Mouse (Mus musculus) neural tube, embryonic 15.5 days (tissue): ENCODE results near the gene Borcs6. TPM values are rescaled to one million over a fixed set of nuclear protein-coding genes. Genes with fewer than 3 reads are reported as not detected.

Experiments used
- ATAC-seq: fragments of 200-750 bp; cut with Nextera tagmentation; 2 replicates; pipeline ENCODE4 v1.8.0; 2017; ENCODE audit warnings: mild to moderate bottlenecking, moderate TSS enrichment, moderate library complexity; ENCODE audit not compliant: low FRiP score
- H3K27ac ChIP-seq: fragments of 300-500 bp; sonication (generic); replicated peaks from 2 replicates; pipeline ENCODE4 v1.5.1; 2015; ENCODE audit warnings: mild to moderate bottlenecking, inconsistent platforms
- H3K27me3 ChIP-seq: fragments of 300-500 bp; sonication (generic); replicated peaks from 2 replicates; pipeline ENCODE4 v1.6.1; 2015; ENCODE audit warnings: inconsistent platforms
- H3K36me3 ChIP-seq: fragments of 300-500 bp; sonication (generic); 2 replicates; pipeline ENCODE4 v1.6.1; 2015; ENCODE audit warnings: inconsistent platforms
- H3K4me1 ChIP-seq: fragments of 300-500 bp; sonication (generic); 2 replicates; pipeline ENCODE4 v1.6.1; 2015; ENCODE audit warnings: inconsistent platforms
- H3K4me2 ChIP-seq: fragments of 300-500 bp; sonication (generic); 2 replicates; pipeline ENCODE4 v1.6.1; 2015; ENCODE audit warnings: inconsistent platforms, mild to moderate bottlenecking, moderate library complexity
- H3K4me3 ChIP-seq: fragments of 300-500 bp; sonication (generic); replicated peaks from 2 replicates; pipeline ENCODE4 v1.5.1; 2015; ENCODE audit warnings: mild to moderate bottlenecking, inconsistent platforms
- H3K9ac ChIP-seq: fragments of 300-500 bp; sonication (generic); replicated peaks from 2 replicates; pipeline ENCODE4 v1.6.1; 2015; ENCODE audit warnings: mild to moderate bottlenecking, inconsistent platforms
- H3K9me3 ChIP-seq: fragments of 300-500 bp; sonication (generic); replicated peaks from 2 replicates; pipeline ENCODE4 v1.6.1; 2016; ENCODE audit warnings: inconsistent platforms
- WGBS: fragments of 180-500 bp; shearing (Covaris S2); methylation state at CpG from one replicate; pipeline ENCODE4 v1.1.7; 2015; ENCODE audit warnings: mixed read lengths; 5-methylcytosine and 5-hydroxymethylcytosine counted together
- polyA plus RNA-seq: library from polyadenylated mRNA; unstranded; fragments of >200 nt; fragmentation: Nextera tagmentation; extraction: Ambion mirVana; gene quantifications from 2 replicates; pipeline ENCODE4 v1.2.1, GENCODE M21; 2015

The Borcs6 gene
- polyA plus RNA-seq, 1 experiment from 2014 or later = 24.0 TPM

- H3K4me1 ChIP-seq = peaks cover 27% of the 10 kb centered on the region
- no peaks in the 10 kb centered on the region for H3K27me3 ChIP-seq
- ATAC-seq = no peak
- no peak overlapping the region for H3K4me3 ChIP-seq
- no peak overlapping the region for H3K9ac ChIP-seq
- no peak overlapping the region for H3K4me2 ChIP-seq
- H3K27ac ChIP-seq = no peak overlapping the region
- H3K36me3 ChIP-seq = peaks cover 8% of the 10 kb centered on the region; the same call in 1 of the 2 replicates
- no peaks in the 10 kb centered on the region for H3K9me3 ChIP-seq
- 66% methylated on average over 6 of the region's 6 CpGs for WGBS
Observed at GRCm38 (mm10) chr11:69085608-69086007, 26.1 kb downstream of the Borcs6 start.

- Histone ChIP-seq H3K4me1 (peaks cover 35% of the 10 kb centered on the region), H3K4me3 (no peak overlapping the region), H3K4me2 (no peak overlapping the region), H3K36me3 (peaks cover 16% of the 10 kb centered on the region; the same call in 1 of the 2 replicates), H3K27me3 (no peaks in the 10 kb centered on the region), H3K9ac (no peak overlapping the region), H3K27ac (no peak overlapping the region), H3K9me3 (no peaks in the 10 kb centered on the region)
- no peak for ATAC-seq
- WGBS = 72% methylated on average over 6 of the region's 6 CpGs
Observed at GRCm38 (mm10) chr11:69086390-69086789, 26.9 kb downstream of the Borcs6 start.

GRCm38 (mm10) chr11:69087082-69087481, 27.6 kb downstream of the Borcs6 start:
- Histone ChIP-seq H3K27me3 (no peaks in the 10 kb centered on the region), H3K36me3 (peaks cover 21% of the 10 kb centered on the region), H3K9ac (no peak overlapping the region; the same call in 1 of the 2 replicates), H3K4me1 (peaks cover 42% of the 10 kb centered on the region), H3K27ac (peak overlapping the region; percentile 95; the same call in 1 of the 2 replicates), H3K4me2 (no peak overlapping the region), H3K9me3 (no peaks in the 10 kb centered on the region), H3K4me3 (no peak overlapping the region)
- no peak for ATAC-seq
- WGBS = 32% methylated on average over 4 of the region's 4 CpGs

GRCm38 (mm10) chr11:69087597-69087996, 28.1 kb downstream of the Borcs6 start:
- Histone ChIP-seq H3K4me2 (peak overlapping the region; percentile 94), H3K9ac (no peak overlapping the region; the same call in none of the 2 replicates), H3K9me3 (no peaks in the 10 kb centered on the region), H3K4me3 (peak overlapping the region; percentile 72; the same call in 1 of the 2 replicates), H3K27me3 (no peaks in the 10 kb centered on the region), H3K36me3 (peaks cover 25% of the 10 kb centered on the region), H3K4me1 (peaks cover 47% of the 10 kb centered on the region), H3K27ac (peak overlapping the region; percentile 95)
- 54% methylated on average over 2 of the region's 2 CpGs for WGBS
- ATAC-seq = no peak

GRCm38 (mm10) chr11:69088103-69088855, 28.8 kb downstream of the Borcs6 start, which contains the start of gene Vamp2:
Gene Vamp2, plus strand, starts transcription at chr11:69088490.
- Histone ChIP-seq H3K4me1 (peaks cover 47% of the 10 kb centered on the region), H3K4me2 (peak within 1 kb of the TSS; percentile 94), H3K9ac (peak within 1 kb of the TSS; percentile 100), H3K36me3 (peaks cover 29% of the 10 kb centered on the region), H3K9me3 (no peaks in the 10 kb centered on the region), H3K27me3 (no peaks in the 10 kb centered on the region), H3K4me3 (peak within 1 kb of the TSS; percentile 72), H3K27ac (peak within 1 kb of the TSS; percentile 95)
- under 1% methylated on average over 59 of the region's 67 CpGs for WGBS
- ATAC-seq = peak; percentile 89

- 10% methylated on average over 25 of the region's 25 CpGs for WGBS
- H3K36me3 ChIP-seq = peaks cover 29% of the 10 kb centered on the region
- H3K4me3 ChIP-seq = peak overlapping the region; percentile 72
- peak overlapping the region; percentile 100 for H3K9ac ChIP-seq
- ATAC-seq = peak; percentile 17; the same call in 1 of the 2 replicates
- H3K4me1 ChIP-seq = peaks cover 49% of the 10 kb centered on the region
- no peaks in the 10 kb centered on the region for H3K9me3 ChIP-seq
- H3K27ac ChIP-seq = peak overlapping the region; percentile 95
- peak overlapping the region; percentile 94 for H3K4me2 ChIP-seq
- H3K27me3 ChIP-seq = no peaks in the 10 kb centered on the region
Observed at GRCm38 (mm10) chr11:69088856-69089615, 29.5 kb downstream of the Borcs6 start.

- 88% methylated on average over 12 of the region's 12 CpGs for WGBS
- no peaks in the 10 kb centered on the region for H3K27me3 ChIP-seq
- H3K4me1 ChIP-seq = peaks cover 55% of the 10 kb centered on the region
- peak overlapping the region; percentile 94 for H3K4me2 ChIP-seq
- H3K9ac ChIP-seq = peak overlapping the region; percentile 100
- peak overlapping the region; percentile 95 for H3K27ac ChIP-seq
- H3K4me3 ChIP-seq = peak overlapping the region; percentile 72
- no peaks in the 10 kb centered on the region for H3K9me3 ChIP-seq
- no peak for ATAC-seq
- peaks cover 29% of the 10 kb centered on the region for H3K36me3 ChIP-seq
Observed at GRCm38 (mm10) chr11:69089616-69090290, 30.2 kb downstream of the Borcs6 start.

GRCm38 (mm10) chr11:69090367-69090766, 30.9 kb downstream of the Borcs6 start:
- H3K4me2 ChIP-seq = peak overlapping the region; percentile 94
- H3K27ac ChIP-seq = peak overlapping the region; percentile 95; the same call in 1 of the 2 replicates
- H3K4me3 ChIP-seq = peak overlapping the region; percentile 72; the same call in 1 of the 2 replicates
- H3K27me3 ChIP-seq = no peaks in the 10 kb centered on the region
- peak overlapping the region; percentile 100; the same call in 1 of the 2 replicates for H3K9ac ChIP-seq
- peaks cover 29% of the 10 kb centered on the region for H3K36me3 ChIP-seq
- no peaks in the 10 kb centered on the region for H3K9me3 ChIP-seq
- ATAC-seq = no peak
- peaks cover 57% of the 10 kb centered on the region for H3K4me1 ChIP-seq
- 49% methylated on average over 6 of the region's 6 CpGs for WGBS

GRCm38 (mm10) chr11:69091566-69092385, 32.3 kb downstream of the Borcs6 start:
- ATAC-seq = no peak
- Histone ChIP-seq H3K9me3 (no peaks in the 10 kb centered on the region), H3K27ac (no peak overlapping the region), H3K4me2 (no peak overlapping the region), H3K4me1 (peaks cover 70% of the 10 kb centered on the region), H3K36me3 (peaks cover 29% of the 10 kb centered on the region), H3K27me3 (no peaks in the 10 kb centered on the region), H3K9ac (no peak overlapping the region), H3K4me3 (no peak overlapping the region)
- 69% methylated on average over 7 of the region's 7 CpGs for WGBS

GRCm38 (mm10) chr11:69092386-69092751, 32.9 kb downstream of the Borcs6 start:
- H3K27ac ChIP-seq = no peak overlapping the region
- H3K9ac ChIP-seq = no peak overlapping the region
- no peaks in the 10 kb centered on the region for H3K9me3 ChIP-seq
- no peaks in the 10 kb centered on the region for H3K27me3 ChIP-seq
- peaks cover 73% of the 10 kb centered on the region for H3K4me1 ChIP-seq
- ATAC-seq = no peak
- H3K36me3 ChIP-seq = peaks cover 29% of the 10 kb centered on the region
- H3K4me3 ChIP-seq = no peak overlapping the region
- WGBS = 2% methylated on average over 3 of the region's 3 CpGs
- H3K4me2 ChIP-seq = no peak overlapping the region
